Mouse (Mus musculus): ENCODE results near the gene Clcc1.

DNA sequence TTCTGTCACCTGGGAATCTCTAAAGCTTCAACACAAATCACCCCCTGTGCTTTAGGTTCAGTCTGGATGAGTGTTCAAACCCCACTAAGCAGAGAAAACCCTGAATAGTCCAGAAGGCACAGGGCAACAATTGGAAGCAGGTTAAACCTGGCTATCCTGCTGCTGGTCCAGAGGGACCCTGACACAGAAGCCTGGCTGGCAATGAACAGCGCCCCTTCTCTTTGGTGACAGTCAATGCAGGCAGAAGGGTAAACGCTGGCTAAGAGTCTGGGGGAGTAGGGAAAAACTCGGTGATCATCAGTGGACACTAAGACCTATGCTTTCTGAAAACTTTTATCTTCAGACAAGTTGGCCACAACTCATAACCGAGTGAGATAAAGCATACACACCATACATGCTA is 46.1 kb downstream of the Clcc1 start:
- TF ChIP-seq CTCF (IDR thresholded peaks at IDR 0.05; ENCODE audit: extremely low read depth, insufficient read depth, insufficient read length, insufficient replicate concordance) (no peak), POLR2A (IDR thresholded peaks at IDR 0.05; ENCODE audit: low read depth, low read length) (no peak)
